Mouse (Mus musculus) kidney, adult 2 months (tissue): Measurements from ENCODE around the gene Armc8. TPM values are rescaled to one million over a fixed set of nuclear protein-coding genes. Genes with fewer than 3 reads are reported as not detected.
"Not testable (repeated sequence)": the region's sequence is repeated elsewhere in the genome, so short reads cannot be mapped to it uniquely, and the experiment has no call there.

Experiments used
- DNase-seq: peaks from one replicate; pipeline ENCODE4 v3.0.0; 2021
- H3K27ac ChIP-seq: fragments of 200-500 bp; 2 replicates; pipeline ENCODE4 v1.5.1; 2012; ENCODE audit warnings: low read depth, low read length, control low read depth, inconsistent platforms; ENCODE audit not compliant: insufficient read depth
- H3K27me3 ChIP-seq: fragments of 200-500 bp; replicated peaks from 2 replicates; pipeline ENCODE4 v1.6.1; 2012; ENCODE audit warnings: mild to moderate bottlenecking, moderate library complexity, low read length, inconsistent platforms; ENCODE audit not compliant: control insufficient read depth, insufficient read depth
- H3K36me3 ChIP-seq: fragments of 200-500 bp; 2 replicates; pipeline ENCODE4 v1.6.1; 2012; ENCODE audit warnings: mild to moderate bottlenecking, moderate library complexity, low read length, inconsistent platforms; ENCODE audit not compliant: control insufficient read depth, insufficient read depth
- H3K4me1 ChIP-seq: fragments of 200-500 bp; 2 replicates; pipeline ENCODE4 v1.6.1; 2011; ENCODE audit warnings: low read length; ENCODE audit not compliant: control insufficient read depth, insufficient read depth
- H3K4me3 ChIP-seq: fragments of 200-500 bp; 2 replicates; pipeline ENCODE4 v1.5.1; 2011; ENCODE audit warnings: mild to moderate bottlenecking, low read depth, low read length, control low read depth; ENCODE audit not compliant: insufficient read depth
- CTCF ChIP-seq: fragments of 200-500 bp; conservative IDR thresholded peaks from 2 replicates; pipeline ENCODE4 v1.5.1; 2011; ENCODE audit warnings: low read depth, mild to moderate bottlenecking, control low read depth, low read length, moderate library complexity, mixed read lengths; ENCODE audit not compliant: insufficient read depth, insufficient read length
- POLR2A ChIP-seq: fragments of 200-500 bp; IDR thresholded peaks from one replicate; pipeline ENCODE4 v1.6.1; 2011; ENCODE audit warnings: low read depth, low read length, control low read depth
- WGBS: fragments of 180-500 bp; shearing (Covaris S2); methylation state at CpG from one replicate; pipeline ENCODE4 v1.1.7; 2018; 5-methylcytosine and 5-hydroxymethylcytosine counted together
- polyA plus RNA-seq: library from polyadenylated mRNA; depleted of rRNA; stranded (reverse); fragments of >200 nt; gene quantifications from 2 replicates; pipeline ENCODE4 v1.2.3, GENCODE M21; 2012; rRNA removed

The Armc8 gene
- polyA plus RNA-seq, result 10.2 and 11.3 TPM in 2 replicates

DNA sequence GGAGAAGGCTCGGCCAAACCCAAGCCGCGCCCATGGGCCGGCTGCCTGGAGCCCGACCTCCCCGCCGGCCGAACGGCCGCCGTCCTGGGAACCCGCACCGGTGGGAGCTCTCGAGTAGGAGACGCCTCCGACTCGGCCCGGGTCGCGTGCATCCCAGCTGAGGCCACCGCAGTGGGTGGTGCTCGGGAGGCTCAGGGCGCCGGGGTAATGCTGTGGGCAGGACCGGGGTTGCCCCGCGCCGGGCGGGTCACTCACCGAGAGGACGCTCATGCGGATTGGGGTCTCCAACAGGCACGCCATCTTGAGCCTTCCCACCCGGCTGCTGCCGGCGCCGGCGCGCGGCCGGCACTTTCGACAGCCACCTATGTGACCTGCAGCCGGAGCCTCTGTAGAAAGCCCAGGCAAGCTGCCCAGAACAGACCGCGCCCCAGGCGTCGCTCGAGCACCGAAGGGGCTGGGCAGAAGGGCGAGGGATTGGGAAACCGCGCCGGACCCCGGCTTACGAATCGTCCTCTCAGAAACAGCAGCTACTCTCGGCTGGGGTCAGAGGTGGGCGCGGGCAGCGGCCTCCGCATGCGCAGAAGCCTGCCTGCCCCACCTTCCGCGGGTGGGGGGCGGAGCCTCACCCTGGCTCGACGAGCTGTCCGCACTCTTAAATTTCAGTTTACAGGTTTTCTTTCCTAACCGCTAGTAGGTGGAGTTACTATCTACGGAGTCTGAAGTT, at the start of gene Armc8:
TSS of gene Armc8 (minus strand) at position 553 of the 724 bp plus-strand sequence.
- under 1% methylated on average over 70 of the region's 70 CpGs for whole genome bisulfite sequencing
- no peak for TF ChIP-seq CTCF
- TF ChIP-seq POLR2A, result peak; percentile 28
- H3K36me3 ChIP-seq, result no peaks in the 10 kb centered on the region
- peak within 1 kb of the TSS; percentile 83 for H3K4me3 ChIP-seq
- peak; percentile 96 for DNase-seq
- peaks cover 7% of the 10 kb centered on the region; the same call in 1 of the 2 replicates for H3K4me1 ChIP-seq
- no peaks in the 10 kb centered on the region for H3K27me3 ChIP-seq
- H3K27ac ChIP-seq, result peak within 1 kb of the TSS; percentile 99

DNA sequence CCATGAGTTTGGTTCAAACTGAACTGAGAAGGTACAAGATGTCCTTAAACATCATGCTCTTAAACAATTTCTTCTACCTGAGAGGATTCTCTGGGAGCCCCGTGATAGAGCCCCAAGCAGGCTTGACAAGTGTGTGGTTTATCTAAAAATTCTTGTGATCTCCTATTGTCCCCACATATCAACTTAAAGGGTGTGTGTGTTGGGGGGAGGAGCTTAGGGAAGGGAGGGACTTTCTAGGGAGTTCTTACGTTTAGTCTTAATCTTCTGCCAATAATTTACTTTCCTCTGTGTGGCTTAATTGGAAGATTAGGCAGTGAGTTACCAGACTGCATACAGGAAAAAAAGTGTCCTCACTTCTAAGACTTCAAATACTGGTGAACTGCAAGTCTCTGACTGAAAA, 43.5 kb upstream of the Armc8 start, which contains the start of gene A4gnt:
TSS of gene A4gnt (plus strand) at position 301 of the 400 bp plus-strand sequence.
- Histone ChIP-seq H3K27me3 (no peaks in the 10 kb centered on the region), H3K4me3 (no peak within 1 kb of the TSS), H3K4me1 (no peaks in the 10 kb centered on the region), H3K27ac (no peak within 1 kb of the TSS), H3K36me3 (no peaks in the 10 kb centered on the region)
- peak; percentile 44 for DNase-seq
- WGBS, result 45% methylated on average over 2 of the region's 2 CpGs
- TF ChIP-seq CTCF (no peak), POLR2A (no peak)

GRCm38 (mm10) chr9:99603566-99603965, 34.9 kb upstream of the Armc8 start:
- Histone ChIP-seq H3K27me3 (no peaks in the 10 kb centered on the region), H3K4me3 (no peak overlapping the region), H3K4me1 (no peaks in the 10 kb centered on the region), H3K36me3 (no peaks in the 10 kb centered on the region), H3K27ac (no peak overlapping the region)
- no peak for TF ChIP-seq CTCF
- TF ChIP-seq POLR2A, result no peak
- WGBS, result 60% methylated on average over 2 of the region's 2 CpGs
- no peak for DNase-seq

DNA sequence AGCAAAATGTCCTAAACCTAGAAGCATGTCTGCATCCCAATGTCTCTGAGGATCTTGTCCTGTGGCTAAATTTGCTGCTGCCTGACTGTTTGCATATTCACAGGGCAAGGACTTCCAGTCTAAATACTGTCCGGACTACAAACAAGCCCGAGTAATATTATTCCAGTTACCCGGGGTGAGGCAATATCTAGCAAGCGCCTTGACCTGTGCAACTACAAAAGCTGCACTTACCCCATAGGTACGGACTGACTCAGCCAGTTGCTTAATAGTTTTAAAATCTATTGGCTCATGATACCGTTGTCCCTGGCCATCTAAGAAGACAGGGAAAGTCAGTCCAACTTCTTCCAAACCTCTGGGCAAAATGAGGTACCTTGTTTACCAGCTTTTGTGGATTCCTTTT, 30.4 kb upstream of the Armc8 start:
- H3K27ac ChIP-seq, H3K27me3 ChIP-seq, H3K36me3 ChIP-seq, DNase-seq, H3K4me3 ChIP-seq, H3K4me1 ChIP-seq: not testable (repeated sequence)
- WGBS, result 94% methylated on average over 6 of the region's 6 CpGs

- TF ChIP-seq CTCF, result no peak
- TF ChIP-seq POLR2A, result no peak
- Histone ChIP-seq H3K4me1 (no peaks in the 10 kb centered on the region), H3K27ac (no peak overlapping the region), H3K27me3 (no peaks in the 10 kb centered on the region), H3K36me3 (no peaks in the 10 kb centered on the region), H3K4me3 (no peak overlapping the region)
- DNase-seq, result no peak
- whole genome bisulfite sequencing, result 65% methylated on average over 8 of the region's 8 CpGs
These were observed 22.4 kb upstream of the Armc8 start for GRCm38 (mm10) chr9:99591144-99591543.

DNA sequence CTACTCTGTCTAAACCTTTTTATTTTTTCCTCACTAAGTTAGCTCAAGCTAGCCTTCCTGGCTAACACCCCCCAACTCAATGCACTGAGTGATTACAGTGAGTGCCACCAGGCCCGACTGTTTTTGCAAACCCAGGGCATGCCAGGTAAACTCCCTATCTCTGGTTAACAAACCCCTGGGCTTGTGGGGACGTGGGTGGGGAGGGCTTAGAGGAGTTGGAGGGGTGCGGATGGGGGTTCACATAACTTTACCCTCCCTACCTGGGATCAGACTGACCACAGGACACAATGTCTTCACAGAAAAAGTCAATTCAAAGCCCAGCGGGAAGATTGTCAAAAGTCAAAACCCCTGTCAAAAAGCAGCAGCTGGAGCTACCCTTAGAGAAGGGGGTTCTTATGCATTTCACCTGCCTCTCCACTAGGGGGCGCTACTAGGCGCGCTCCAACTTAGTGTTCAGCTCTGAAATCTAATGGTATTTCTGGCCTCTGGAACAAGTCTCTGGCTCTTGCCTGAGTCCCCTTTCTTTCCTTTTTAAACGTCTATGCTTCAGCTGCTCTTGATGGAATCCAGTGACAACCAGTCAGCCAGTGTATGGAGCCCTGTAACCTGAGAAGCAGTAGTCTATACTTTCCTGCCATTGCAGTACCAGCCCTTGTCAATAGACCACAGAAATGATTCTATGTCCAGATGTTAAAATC, 19.0 kb upstream of the Armc8 start:
- TF ChIP-seq CTCF, result peak; percentile 81
- no peak for TF ChIP-seq POLR2A
- H3K36me3 ChIP-seq, result peaks cover 5% of the 10 kb centered on the region
- no peak overlapping the region for H3K4me3 ChIP-seq
- H3K4me1 ChIP-seq, result no peaks in the 10 kb centered on the region
- H3K27ac ChIP-seq, result no peak overlapping the region
- WGBS, result 28% methylated on average over 8 of the region's 8 CpGs
- peak; percentile 59 for DNase-seq
- no peaks in the 10 kb centered on the region for H3K27me3 ChIP-seq

DNA sequence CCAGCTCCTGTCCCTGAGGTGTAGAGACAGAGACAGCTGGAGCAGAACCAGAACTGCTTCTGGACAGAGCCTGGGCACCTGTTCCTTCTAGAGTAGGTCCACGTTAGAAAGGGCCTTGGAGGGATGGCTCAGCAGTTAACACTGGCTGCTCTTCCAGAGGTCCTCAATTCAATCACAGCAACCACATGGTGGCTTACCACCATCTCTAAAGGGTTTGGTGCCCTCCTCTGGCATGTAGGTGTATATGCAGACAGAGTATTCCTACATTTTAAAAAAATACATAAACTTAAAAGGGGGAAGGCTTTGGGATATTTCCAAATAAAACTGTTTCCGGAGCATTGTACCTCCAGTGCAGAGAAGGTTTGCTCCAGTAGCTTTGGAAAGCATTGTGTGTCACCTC, 12.0 kb upstream of the Armc8 start:
- peak; percentile 58 for DNase-seq
- Histone ChIP-seq H3K27ac (no peak overlapping the region), H3K4me3 (no peak overlapping the region), H3K36me3 (peaks cover 8% of the 10 kb centered on the region), H3K4me1 (peaks cover 3% of the 10 kb centered on the region; the same call in 1 of the 2 replicates), H3K27me3 (no peaks in the 10 kb centered on the region)
- 12% methylated on average over 2 of the region's 2 CpGs for WGBS
- peak; percentile 58 for TF ChIP-seq CTCF
- no peak for TF ChIP-seq POLR2A
